Mouse (Mus musculus): ENCODE data around the gene Gm49396. TPM values are rescaled to one million over a fixed set of nuclear protein-coding genes. Genes with fewer than 3 reads are reported as not detected.

Gene Gm49396
- polyA plus RNA-seq, 1 experiment from 2014 or later: 12.4 TPM

GRCm38 (mm10) chr7:30604944-30605343, 41.8 kb downstream of the Gm49396 start:
- WGBS: 83% methylated on average over 8 of the region's 8 CpGs
- H3K4me1 ChIP-seq: 0 out of 2 replicates have a peak, but pooled peaks cover 5% of the 10 kb centered on the region
- H3K9me3 ChIP-seq: no peaks in the 10 kb centered on the region
- H3K4me3 ChIP-seq: no peak overlapping the region
- H3K27ac ChIP-seq: no peak overlapping the region
- H3K4me2 ChIP-seq: no peak overlapping the region
- H3K36me3 ChIP-seq: no peaks in the 10 kb centered on the region
- no peak overlapping the region for H3K9ac ChIP-seq
- no peak for ATAC-seq (ENCODE audit: insufficient number of reproducible peaks, low FRiP score, low TSS enrichment, low read depth)
- no peaks in the 10 kb centered on the region for H3K27me3 ChIP-seq

GRCm38 (mm10) chr7:30607706-30608309, 44.7 kb downstream of the Gm49396 start:
- WGBS: 31% methylated on average over 8 of the region's 8 CpGs
- Histone ChIP-seq H3K9ac (no peak overlapping the region), H3K27ac (no peak overlapping the region), H3K4me1 (0 out of 2 replicates have a peak, but pooled peaks cover 5% of the 10 kb centered on the region), H3K36me3 (no peaks in the 10 kb centered on the region), H3K4me3 (no peak overlapping the region), H3K4me2 (no peak overlapping the region), H3K9me3 (no peaks in the 10 kb centered on the region), H3K27me3 (no peaks in the 10 kb centered on the region)
- no peak for ATAC-seq (ENCODE audit: insufficient number of reproducible peaks, low FRiP score, low TSS enrichment, low read depth)

DNA sequence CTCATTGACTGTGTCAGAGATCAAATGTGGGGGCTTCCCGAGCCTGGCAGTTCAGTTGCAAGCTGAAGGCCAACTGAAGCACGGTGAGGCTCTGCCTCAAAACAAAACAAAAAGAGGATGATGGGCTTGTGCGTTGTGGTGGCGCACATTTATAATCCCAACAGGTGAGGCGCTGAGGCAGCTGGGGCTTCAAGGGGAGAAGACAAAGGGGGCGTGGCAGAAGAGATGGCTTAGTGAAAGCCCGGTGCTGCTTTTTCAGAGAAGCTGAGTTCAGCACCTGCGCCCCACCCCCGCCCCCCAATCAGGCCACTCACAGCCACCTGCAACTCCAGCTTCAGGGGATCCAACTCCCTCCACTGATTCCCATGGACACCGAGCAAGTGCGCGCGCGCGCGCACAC, 45.3 kb downstream of the Gm49396 start:
- no peak overlapping the region for H3K4me2 ChIP-seq
- H3K9me3 ChIP-seq: no peaks in the 10 kb centered on the region
- no peaks in the 10 kb centered on the region for H3K27me3 ChIP-seq
- ATAC-seq (ENCODE audit: insufficient number of reproducible peaks, low FRiP score, low TSS enrichment, low read depth): no peak
- 51% methylated on average over 16 of the region's 16 CpGs for WGBS
- no peaks in the 10 kb centered on the region for H3K36me3 ChIP-seq
- 0 out of 2 replicates have a peak, but pooled peaks cover 5% of the 10 kb centered on the region for H3K4me1 ChIP-seq
- H3K9ac ChIP-seq: no peak overlapping the region
- no peak overlapping the region for H3K4me3 ChIP-seq
- H3K27ac ChIP-seq: no peak overlapping the region

DNA sequence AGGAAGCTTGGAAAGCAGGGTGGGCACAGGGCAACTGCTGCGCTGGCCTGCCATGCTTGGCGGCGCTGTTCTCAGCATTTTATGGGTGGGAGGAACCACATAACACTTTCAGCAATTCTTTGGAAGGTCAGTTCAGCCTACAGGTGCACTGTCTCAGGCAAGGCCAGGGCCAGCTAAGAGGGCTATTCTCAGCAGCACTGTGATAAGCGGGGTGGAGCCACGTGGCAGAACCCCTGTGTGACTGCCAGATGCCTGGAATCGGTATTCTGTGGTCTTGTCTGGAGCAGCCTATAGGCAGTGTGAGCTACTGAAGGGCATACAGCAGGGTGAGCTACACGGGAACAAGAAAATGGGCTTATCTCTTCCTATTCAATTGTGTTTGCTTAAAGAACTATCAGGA, 46.9 kb downstream of the Gm49396 start:
- no peak for ATAC-seq (ENCODE audit: insufficient number of reproducible peaks, low FRiP score, low TSS enrichment, low read depth)
- Histone ChIP-seq H3K4me1 (0 out of 2 replicates have a peak, but pooled peaks cover 5% of the 10 kb centered on the region), H3K4me3 (no peak overlapping the region), H3K9ac (no peak overlapping the region), H3K9me3 (no peaks in the 10 kb centered on the region), H3K27me3 (no peaks in the 10 kb centered on the region), H3K36me3 (no peaks in the 10 kb centered on the region), H3K4me2 (no peak overlapping the region), H3K27ac (no peak overlapping the region)
- 50% methylated on average over 7 of the region's 7 CpGs for WGBS

DNA sequence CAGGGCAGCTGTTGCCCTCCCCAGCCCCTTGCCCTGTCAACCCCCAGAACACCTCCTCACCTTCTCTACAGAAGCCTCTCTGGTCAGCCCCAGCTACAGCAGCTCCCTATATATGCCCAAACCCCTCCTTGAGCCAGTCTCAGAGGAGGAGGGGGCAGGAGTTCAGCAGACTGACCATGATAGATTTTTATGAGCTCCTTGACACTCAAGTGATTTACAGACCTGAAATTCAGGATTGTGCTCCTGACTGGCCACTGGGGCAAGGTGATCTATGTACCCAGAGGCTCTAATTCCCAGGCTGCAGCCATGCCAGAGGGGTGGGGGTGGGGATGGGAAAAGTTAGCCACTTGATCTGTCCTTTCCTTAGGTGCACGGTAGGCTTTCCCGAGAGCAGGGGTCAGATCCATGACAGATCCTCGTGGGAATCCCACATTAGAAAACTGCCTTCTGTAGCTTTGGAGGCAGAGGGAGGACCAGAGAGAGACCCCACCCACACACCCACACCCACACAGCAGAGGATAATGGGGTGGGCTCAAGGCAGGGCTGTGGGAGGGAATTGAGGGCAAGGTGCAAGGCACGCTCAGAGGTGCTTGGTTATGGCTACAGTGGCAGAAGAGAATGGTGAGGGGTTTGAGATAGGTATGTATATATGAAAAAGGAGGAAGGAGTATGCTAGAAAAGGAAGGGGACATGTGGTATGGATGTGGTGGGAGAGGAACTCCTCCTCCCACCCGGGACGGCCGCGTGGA, 49.7 kb downstream of the Gm49396 start, which contains the start of gene Upk1a:
Upk1a (minus strand) TSS at position 194 of the 749 bp plus-strand sequence.
- ATAC-seq (ENCODE audit: insufficient number of reproducible peaks, low FRiP score, low TSS enrichment, low read depth): no peak
- WGBS: 48% methylated on average over 8 of the region's 8 CpGs
- Histone ChIP-seq H3K4me1 (0 out of 2 replicates have a peak, but pooled peaks cover 5% of the 10 kb centered on the region), H3K4me2 (no peak within 1 kb of the TSS), H3K36me3 (peaks cover 24% of the 10 kb centered on the region), H3K4me3 (no peak within 1 kb of the TSS), H3K9ac (no peak within 1 kb of the TSS), H3K9me3 (no peaks in the 10 kb centered on the region), H3K27me3 (no peaks in the 10 kb centered on the region), H3K27ac (no peak within 1 kb of the TSS)

GRCm38 (mm10) chr7:30613529-30614112, 50.5 kb downstream of the Gm49396 start:
- no peaks in the 10 kb centered on the region for H3K9me3 ChIP-seq
- no peaks in the 10 kb centered on the region for H3K4me1 ChIP-seq
- H3K36me3 ChIP-seq: peaks cover 31% of the 10 kb centered on the region
- no peak for ATAC-seq (ENCODE audit: insufficient number of reproducible peaks, low FRiP score, low TSS enrichment, low read depth)
- H3K4me3 ChIP-seq: no peak overlapping the region
- no peak overlapping the region for H3K27ac ChIP-seq
- 21% methylated on average over 14 of the region's 14 CpGs for WGBS
- no peak overlapping the region for H3K4me2 ChIP-seq
- H3K27me3 ChIP-seq: no peaks in the 10 kb centered on the region
- no peak overlapping the region for H3K9ac ChIP-seq

DNA sequence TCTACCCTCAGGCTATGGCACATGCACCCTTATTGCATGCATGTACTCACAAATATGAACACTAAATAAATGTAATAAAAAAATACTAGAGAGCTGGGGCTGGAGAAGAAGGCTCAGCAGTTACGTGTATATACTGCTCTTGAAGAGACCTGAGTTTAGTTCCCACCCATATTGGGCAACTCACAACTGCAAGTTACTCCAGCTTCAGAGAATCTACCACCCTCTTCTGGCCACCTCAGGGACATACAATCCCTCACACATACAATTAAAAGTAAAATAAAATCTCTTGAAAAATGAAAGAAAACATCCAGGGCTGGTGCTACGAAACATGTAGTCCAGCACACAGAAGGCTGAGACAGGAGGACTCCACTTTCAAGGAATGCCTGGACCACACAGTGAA, 51.3 kb downstream of the Gm49396 start:
- Histone ChIP-seq H3K9ac (no peak overlapping the region), H3K4me2 (no peak overlapping the region), H3K4me3 (no peak overlapping the region), H3K27me3 (no peaks in the 10 kb centered on the region), H3K9me3 (no peaks in the 10 kb centered on the region), H3K4me1 (no peaks in the 10 kb centered on the region), H3K36me3 (peaks cover 40% of the 10 kb centered on the region), H3K27ac (no peak overlapping the region)
- 76% methylated on average over 2 of the region's 2 CpGs for WGBS
- ATAC-seq (ENCODE audit: insufficient number of reproducible peaks, low FRiP score, low TSS enrichment, low read depth): no peak

DNA sequence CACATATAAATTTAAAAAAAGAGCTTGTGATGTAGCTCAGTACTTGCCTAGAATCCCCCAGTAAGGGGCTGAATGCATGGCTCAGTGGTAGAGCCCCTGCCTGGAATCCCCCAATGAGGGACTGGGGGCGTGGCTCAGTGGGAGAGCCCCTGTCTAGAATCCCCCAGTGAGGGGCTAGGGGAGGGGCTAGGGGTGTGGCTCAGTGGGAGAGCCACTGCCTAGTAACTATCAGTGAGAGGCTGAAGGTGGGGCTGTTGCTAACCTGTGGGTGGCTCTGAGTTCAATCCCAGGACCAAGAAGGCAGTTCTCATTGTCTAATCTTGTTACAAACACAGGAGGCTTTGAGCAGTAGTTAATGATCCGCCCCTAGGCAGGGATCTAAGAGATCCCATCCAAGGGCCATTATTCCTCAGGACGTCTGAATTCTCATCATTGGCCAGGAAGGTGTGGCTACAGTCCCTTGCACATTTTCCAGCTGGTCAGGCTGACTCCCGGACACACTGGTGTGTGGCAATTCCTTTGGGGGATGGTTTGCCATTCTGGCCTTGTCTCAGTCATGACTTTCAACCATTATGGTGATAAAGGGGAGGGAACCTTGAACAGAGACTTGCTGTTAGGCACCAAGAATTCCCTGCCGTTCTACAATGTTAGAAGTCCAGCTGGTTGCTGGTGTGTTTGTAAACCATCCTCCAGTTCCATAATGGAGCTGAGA, 52.1 kb downstream of the Gm49396 start:
- H3K9ac ChIP-seq: no peak overlapping the region
- H3K36me3 ChIP-seq: peaks cover 42% of the 10 kb centered on the region
- H3K4me3 ChIP-seq: no peak overlapping the region
- no peaks in the 10 kb centered on the region for H3K4me1 ChIP-seq
- ATAC-seq (ENCODE audit: insufficient number of reproducible peaks, low FRiP score, low TSS enrichment, low read depth): no peak
- no peak overlapping the region for H3K4me2 ChIP-seq
- no peak overlapping the region for H3K27ac ChIP-seq
- H3K27me3 ChIP-seq: no peaks in the 10 kb centered on the region
- no peaks in the 10 kb centered on the region for H3K9me3 ChIP-seq
- 63% methylated on average over 5 of the region's 5 CpGs for WGBS

Small RNA genes lying within 50 kb of the gene (microRNA-seq; reads per million reads assigned to microRNA genes)
- gene Gm38670 (1.0 reads per million), gene Mir3569 (not detected)

Other genes with a start within 250 kb of the Gm49396 start
- gene Syne4, start 248.5 kb upstream of the Gm49396 start, polyA plus RNA-seq (2015; fragmentation: Nextera tagmentation; extraction: Ambion mirVana): 37.1 and 42.8 TPM in 2 replicates
- 3.4 TPM in 1 of 2 replicates, not detected in the other for gene E130208F15Rik, start 241.6 kb upstream of the Gm49396 start, polyA plus RNA-seq (2015; fragmentation: Nextera tagmentation; extraction: Ambion mirVana)
- 13.7 and 18.8 TPM in 2 replicates for gene Sdhaf1, start 239.4 kb upstream of the Gm49396 start, polyA plus RNA-seq (2015; fragmentation: Nextera tagmentation; extraction: Ambion mirVana)
- gene Lrfn3, start 200.6 kb upstream of the Gm49396 start, polyA plus RNA-seq (2015; fragmentation: Nextera tagmentation; extraction: Ambion mirVana): 4.1 and 5.1 TPM in 2 replicates
- gene Tyrobp, start 149.6 kb upstream of the Gm49396 start, polyA plus RNA-seq (2015; fragmentation: Nextera tagmentation; extraction: Ambion mirVana): 78.9 and 87.7 TPM in 2 replicates
- 2.7 and 3.3 TPM in 2 replicates for gene Hcst, start 143.5 kb upstream of the Gm49396 start, polyA plus RNA-seq (2015; fragmentation: Nextera tagmentation; extraction: Ambion mirVana)
- 1.4 and 2.1 TPM in 2 replicates for gene Nfkbid, start 141.6 kb upstream of the Gm49396 start, polyA plus RNA-seq (2015; fragmentation: Nextera tagmentation; extraction: Ambion mirVana)
- gene Aplp1, start 117.8 kb upstream of the Gm49396 start, polyA plus RNA-seq (2015; fragmentation: Nextera tagmentation; extraction: Ambion mirVana): 28.6 and 32.7 TPM in 2 replicates
- gene Kirrel2, start 105.7 kb upstream of the Gm49396 start, polyA plus RNA-seq (2015; fragmentation: Nextera tagmentation; extraction: Ambion mirVana): 0.04 and 0.38 TPM in 2 replicates
- 0.07 TPM in 1 of 2 replicates, not detected in the other for gene Nphs1, start 105.0 kb upstream of the Gm49396 start, polyA plus RNA-seq (2015; fragmentation: Nextera tagmentation; extraction: Ambion mirVana)
- gene Prodh2, start 69.7 kb upstream of the Gm49396 start, polyA plus RNA-seq (2015; fragmentation: Nextera tagmentation; extraction: Ambion mirVana): 0.18 TPM in 1 of 2 replicates, not detected in the other
- gene Arhgap33, start 28.3 kb upstream of the Gm49396 start, polyA plus RNA-seq (2015; fragmentation: Nextera tagmentation; extraction: Ambion mirVana): 7.8 and 8.0 TPM in 2 replicates
- gene Hspb6, start 11.2 kb upstream of the Gm49396 start, polyA plus RNA-seq (2015; fragmentation: Nextera tagmentation; extraction: Ambion mirVana): 17.6 and 29.4 TPM in 2 replicates
- gene Proser3, start 11.0 kb upstream of the Gm49396 start, polyA plus RNA-seq (2015; fragmentation: Nextera tagmentation; extraction: Ambion mirVana): 11.3 and 12.1 TPM in 2 replicates
- gene Lin37, start 3.5 kb upstream of the Gm49396 start, polyA plus RNA-seq (2015; fragmentation: Nextera tagmentation; extraction: Ambion mirVana): 37.9 and 49.4 TPM in 2 replicates
- 83.0 and 85.3 TPM in 2 replicates for gene U2af1l4, start within 50 bp of the Gm49396 start, polyA plus RNA-seq (2015; fragmentation: Nextera tagmentation; extraction: Ambion mirVana)
- 126 and 146 TPM in 2 replicates for gene Psenen, start 283 bp downstream of the Gm49396 start, polyA plus RNA-seq (2015; fragmentation: Nextera tagmentation; extraction: Ambion mirVana)
- gene Igflr1, start 2.1 kb downstream of the Gm49396 start, polyA plus RNA-seq (2015; fragmentation: Nextera tagmentation; extraction: Ambion mirVana): 3.0 and 3.5 TPM in 2 replicates
- 7.3 and 8.1 TPM in 2 replicates for gene Kmt2b, start 25.4 kb downstream of the Gm49396 start, polyA plus RNA-seq (2015; fragmentation: Nextera tagmentation; extraction: Ambion mirVana)
- 3.0 and 4.2 TPM in 2 replicates for gene Zbtb32, start 35.6 kb downstream of the Gm49396 start, polyA plus RNA-seq (2015; fragmentation: Nextera tagmentation; extraction: Ambion mirVana)
- 0.45 and 0.58 TPM in 2 replicates for gene Upk1a, start 49.5 kb downstream of the Gm49396 start, polyA plus RNA-seq (2015; fragmentation: Nextera tagmentation; extraction: Ambion mirVana)
- gene Cox6b1, start 62.8 kb downstream of the Gm49396 start, polyA plus RNA-seq (2015; fragmentation: Nextera tagmentation; extraction: Ambion mirVana): 739 and 763 TPM in 2 replicates
- gene Etv2, start 72.5 kb downstream of the Gm49396 start, polyA plus RNA-seq (2015; fragmentation: Nextera tagmentation; extraction: Ambion mirVana): not detected in 2 replicates
- gene Rbm42, start 87.0 kb downstream of the Gm49396 start, polyA plus RNA-seq (2015; fragmentation: Nextera tagmentation; extraction: Ambion mirVana): 104 and 114 TPM in 2 replicates
- gene Haus5, start 101.7 kb downstream of the Gm49396 start, polyA plus RNA-seq (2015; fragmentation: Nextera tagmentation; extraction: Ambion mirVana): 33.6 and 34.4 TPM in 2 replicates
- not detected in 2 replicates for gene Pmis2, start 108.3 kb downstream of the Gm49396 start, polyA plus RNA-seq (2015; fragmentation: Nextera tagmentation; extraction: Ambion mirVana)
- gene 2200002J24Rik, start 135.6 kb downstream of the Gm49396 start, polyA plus RNA-seq (2015; fragmentation: Nextera tagmentation; extraction: Ambion mirVana): 1.1 and 1.4 TPM in 2 replicates
- gene Atp4a, start 148.9 kb downstream of the Gm49396 start, polyA plus RNA-seq (2015; fragmentation: Nextera tagmentation; extraction: Ambion mirVana): 0.19 and 0.99 TPM in 2 replicates
- 197 and 199 TPM in 2 replicates for gene Tmem147, start 166.2 kb downstream of the Gm49396 start, polyA plus RNA-seq (2015; fragmentation: Nextera tagmentation; extraction: Ambion mirVana)
- 0.52 and 0.66 TPM in 2 replicates for gene Gapdhs, start 180.3 kb downstream of the Gm49396 start, polyA plus RNA-seq (2015; fragmentation: Nextera tagmentation; extraction: Ambion mirVana)
- 293 and 299 TPM in 2 replicates for gene Sbsn, start 188.1 kb downstream of the Gm49396 start, polyA plus RNA-seq (2015; fragmentation: Nextera tagmentation; extraction: Ambion mirVana)
- 913 and 939 TPM in 2 replicates for gene Dmkn, start 200.4 kb downstream of the Gm49396 start, polyA plus RNA-seq (2015; fragmentation: Nextera tagmentation; extraction: Ambion mirVana)
- gene Krtdap, start 224.6 kb downstream of the Gm49396 start, polyA plus RNA-seq (2015; fragmentation: Nextera tagmentation; extraction: Ambion mirVana): 3,274 and 3,770 TPM in 2 replicates

Measured in limb, embryonic 15.5 days (tissue).